Mouse (Mus musculus) common myeloid progenitor, adult 5-6 weeks (primary cell): ENCODE measurements around the gene Rnft1. TPM values are rescaled to one million over a fixed set of nuclear protein-coding genes. Genes with fewer than 3 reads are reported as not detected.
"Not testable (repeated sequence)": the region's sequence is repeated elsewhere in the genome, so short reads cannot be mapped to it uniquely, and the experiment has no call there.

Experiments used
- ATAC-seq: replicated peaks from 2 replicates; pipeline ENCODE4 v1.8.0; 2016; ENCODE audit warnings: low read depth, mild to moderate bottlenecking, moderate TSS enrichment, inconsistent platforms; ENCODE audit not compliant: poor library complexity, severe bottlenecking
- total RNA-seq: library from RNA; stranded (forward); fragments of 200-1000, 187-1606 nt; gene quantifications from 2 replicates; pipeline ENCODE4 v1.2.3, GENCODE M21; 2017

Gene Rnft1
- total RNA-seq, 1 experiment from 2014 or later: 20.7 TPM

DNA sequence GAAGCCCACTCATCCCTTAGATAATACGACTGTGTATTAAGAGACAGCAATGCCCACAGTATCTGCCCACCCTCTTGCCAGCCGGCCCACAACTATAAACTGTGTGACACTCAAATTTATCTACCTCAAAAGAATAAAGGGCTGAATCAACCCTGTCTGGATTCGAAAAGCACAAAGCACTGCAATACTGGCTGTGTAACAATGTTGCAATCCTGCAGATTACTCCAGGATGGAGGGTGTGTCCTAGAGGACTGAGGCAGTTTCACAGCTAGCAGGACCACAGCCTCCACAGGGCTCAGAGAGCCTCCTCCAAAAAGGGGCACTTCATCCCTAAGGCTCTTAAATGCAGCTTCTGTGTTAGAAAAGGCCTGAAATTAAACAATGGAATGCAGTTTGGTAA, 32.2 kb downstream of the Rnft1 start:
- no peak for ATAC-seq

DNA sequence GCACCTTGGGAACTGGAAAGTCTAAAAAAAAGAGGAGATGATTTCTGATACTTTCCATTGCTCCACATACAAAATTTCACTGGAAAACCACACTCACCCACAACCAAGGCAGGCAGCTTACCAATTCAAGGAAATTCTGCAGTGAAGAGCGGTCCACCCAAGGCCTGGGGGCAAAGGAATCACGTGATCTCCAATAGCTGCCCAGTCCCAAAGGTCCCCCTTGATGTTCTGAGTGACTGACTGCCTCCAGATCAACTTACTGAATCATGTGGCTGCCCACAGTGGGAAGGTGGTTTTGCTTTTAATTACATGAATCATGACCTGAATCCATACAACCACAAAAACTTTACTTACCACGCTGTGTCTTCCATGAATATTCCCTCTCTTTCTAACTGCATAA, 32.8 kb downstream of the Rnft1 start:
- no peak for ATAC-seq

- ATAC-seq: no peak
Measured at GRCm38 (mm10) chr11:86519751-86520150, 35.3 kb downstream of the Rnft1 start.

DNA sequence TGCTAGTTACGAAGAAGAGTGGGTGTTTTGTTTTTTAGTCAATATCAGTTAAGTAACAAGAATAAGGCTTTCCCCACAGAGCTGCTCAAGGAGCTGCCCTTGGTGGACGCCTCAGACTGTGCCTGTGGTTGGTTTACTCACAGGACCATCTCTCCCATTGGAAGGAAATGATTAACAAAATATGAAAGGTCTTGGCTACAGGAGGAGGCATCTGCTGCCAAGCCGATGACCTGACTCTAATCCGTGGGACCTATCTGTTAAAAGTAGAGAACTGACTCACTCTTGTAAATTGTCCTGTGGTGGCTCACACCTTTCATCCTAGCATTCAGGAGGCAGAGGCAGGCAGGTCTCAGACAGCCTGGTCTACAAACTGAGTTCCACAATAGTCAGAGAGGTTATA, 43.1 kb downstream of the Rnft1 start:
- ATAC-seq: no peak

- peak; percentile 76 for ATAC-seq
Measured at GRCm38 (mm10) chr11:86532834-86533233, 48.4 kb downstream of the Rnft1 start.

- not testable (repeated sequence) for ATAC-seq
Measured at GRCm38 (mm10) chr11:86533302-86533701, 48.8 kb downstream of the Rnft1 start.

DNA sequence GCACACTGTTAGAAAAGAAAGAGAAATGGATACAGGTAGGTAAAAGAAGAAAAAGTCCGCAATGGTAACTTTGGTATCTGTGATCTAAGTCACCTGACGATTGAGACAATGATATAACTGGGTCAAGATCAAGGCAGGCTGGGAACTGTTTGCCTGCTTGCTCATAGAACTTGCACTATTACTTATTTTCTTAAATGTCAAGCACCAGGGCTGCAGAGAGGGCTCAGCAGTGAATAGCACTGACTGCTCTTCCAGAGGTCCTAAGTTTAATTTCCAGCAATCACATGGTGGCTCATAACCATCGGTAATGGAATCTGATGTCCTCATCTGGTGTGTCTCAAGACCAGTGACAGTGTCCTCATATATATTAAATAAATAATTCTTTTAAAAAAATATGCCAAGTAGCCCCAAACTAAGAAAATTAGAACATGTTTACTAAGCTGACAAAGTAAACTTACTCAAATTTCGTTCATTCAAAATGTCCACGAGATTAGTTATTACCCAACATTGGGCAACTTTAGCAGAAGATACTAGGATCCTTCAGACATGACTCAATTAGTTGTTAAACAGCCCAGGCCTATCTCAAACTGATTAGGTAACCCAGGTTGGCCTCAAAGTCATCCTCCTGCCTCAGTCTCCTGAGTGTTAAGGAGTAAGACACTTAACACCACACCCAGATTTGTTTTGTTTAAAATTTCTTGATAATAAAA, 49.9 kb downstream of the Rnft1 start:
- no peak for ATAC-seq

GRCm38 (mm10) chr11:86538786-86539185, 54.3 kb downstream of the Rnft1 start:
- ATAC-seq: no peak

- ATAC-seq: no peak
Measured at GRCm38 (mm10) chr11:86539716-86540475, 55.4 kb downstream of the Rnft1 start.

GRCm38 (mm10) chr11:86540476-86540845, 56.0 kb downstream of the Rnft1 start:
- ATAC-seq: no peak

GRCm38 (mm10) chr11:86542851-86543250, 58.4 kb downstream of the Rnft1 start:
- ATAC-seq: no peak

DNA sequence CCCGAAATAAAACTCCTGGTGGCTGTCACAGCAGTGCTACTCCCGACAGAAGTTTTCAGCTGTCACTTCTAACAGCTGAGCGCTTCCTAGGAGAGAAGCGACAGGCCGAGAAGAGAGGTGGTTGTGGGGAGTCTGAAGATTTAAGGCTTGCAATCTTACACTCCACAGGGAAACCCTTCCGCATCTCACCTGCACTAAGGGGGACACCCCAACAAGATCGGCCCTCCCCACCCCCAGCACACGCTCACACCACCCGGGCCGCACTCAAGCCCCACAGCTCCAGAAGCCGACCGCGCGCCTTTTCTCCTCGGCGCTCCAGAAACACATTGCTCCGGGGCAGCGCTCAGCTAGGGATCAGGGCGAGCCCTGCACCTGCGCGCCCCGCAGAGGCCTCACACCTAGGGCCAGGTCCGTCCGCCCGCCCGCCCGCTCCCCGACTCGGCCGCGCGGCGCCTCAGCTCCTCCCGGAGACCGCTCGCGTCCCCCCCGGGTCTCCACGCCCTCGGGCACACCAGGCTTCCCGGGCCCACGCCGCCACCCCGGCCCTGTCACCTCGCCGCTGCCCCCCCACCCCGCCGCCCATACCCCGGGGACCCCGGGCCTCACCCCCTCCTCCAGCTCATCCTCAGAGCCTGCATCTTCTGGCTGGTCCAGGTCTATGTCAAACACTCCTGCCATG, 59.6 kb downstream of the Rnft1 start:
- no peak for ATAC-seq

GRCm38 (mm10) chr11:86544639-86545299, 60.3 kb downstream of the Rnft1 start, which contains the start of the genes Rps6kb1 and Tubd1:
Gene Rps6kb1 (minus strand): TSS chr11:86544805.
Gene Tubd1 (plus strand): TSS chr11:86544991.
- peak; percentile 94 for ATAC-seq

DNA sequence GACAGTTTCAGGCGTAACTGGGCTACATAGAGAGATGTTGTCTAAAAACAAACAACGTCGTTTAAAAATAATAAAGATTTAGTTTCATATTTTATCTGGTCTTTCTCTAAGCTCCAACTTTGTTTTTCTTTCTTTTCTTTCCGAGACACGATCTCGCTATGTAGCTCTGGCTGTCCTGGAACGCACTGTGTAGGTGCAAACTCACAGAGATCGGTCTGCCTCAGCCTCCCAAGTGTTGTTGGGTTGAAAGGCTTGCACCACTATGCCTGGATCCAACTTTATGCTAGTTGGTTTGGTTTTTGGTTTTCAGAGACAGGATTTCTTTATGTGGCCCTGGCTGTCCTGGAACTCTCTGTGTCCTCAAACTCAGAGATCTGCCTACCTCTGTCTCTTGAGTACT, 61.1 kb downstream of the Rnft1 start:
- ATAC-seq: no peak

- no peak for ATAC-seq
Measured at GRCm38 (mm10) chr11:86547412-86547811, 63.0 kb downstream of the Rnft1 start.

Other genes with a start within 250 kb of the Rnft1 start
- gene Ints2, start 227.1 kb upstream of the Rnft1 start, total RNA-seq: 35.7 and 38.1 TPM in 2 replicates
- 58.9 and 59.4 TPM in 2 replicates for gene Med13, start 127.1 kb upstream of the Rnft1 start, total RNA-seq
- 39.6 and 76.3 TPM in 2 replicates for gene Rps6kb1, start 60.1 kb downstream of the Rnft1 start, total RNA-seq
- 12.1 and 15.2 TPM in 2 replicates for gene Tubd1, start 60.3 kb downstream of the Rnft1 start, total RNA-seq
- gene Vmp1, start 199.2 kb downstream of the Rnft1 start, total RNA-seq: 134 and 157 TPM in 2 replicates
- 29.6 and 34.2 TPM in 2 replicates for gene Ptrh2, start 199.3 kb downstream of the Rnft1 start, total RNA-seq